In the genomic region with DNA sequence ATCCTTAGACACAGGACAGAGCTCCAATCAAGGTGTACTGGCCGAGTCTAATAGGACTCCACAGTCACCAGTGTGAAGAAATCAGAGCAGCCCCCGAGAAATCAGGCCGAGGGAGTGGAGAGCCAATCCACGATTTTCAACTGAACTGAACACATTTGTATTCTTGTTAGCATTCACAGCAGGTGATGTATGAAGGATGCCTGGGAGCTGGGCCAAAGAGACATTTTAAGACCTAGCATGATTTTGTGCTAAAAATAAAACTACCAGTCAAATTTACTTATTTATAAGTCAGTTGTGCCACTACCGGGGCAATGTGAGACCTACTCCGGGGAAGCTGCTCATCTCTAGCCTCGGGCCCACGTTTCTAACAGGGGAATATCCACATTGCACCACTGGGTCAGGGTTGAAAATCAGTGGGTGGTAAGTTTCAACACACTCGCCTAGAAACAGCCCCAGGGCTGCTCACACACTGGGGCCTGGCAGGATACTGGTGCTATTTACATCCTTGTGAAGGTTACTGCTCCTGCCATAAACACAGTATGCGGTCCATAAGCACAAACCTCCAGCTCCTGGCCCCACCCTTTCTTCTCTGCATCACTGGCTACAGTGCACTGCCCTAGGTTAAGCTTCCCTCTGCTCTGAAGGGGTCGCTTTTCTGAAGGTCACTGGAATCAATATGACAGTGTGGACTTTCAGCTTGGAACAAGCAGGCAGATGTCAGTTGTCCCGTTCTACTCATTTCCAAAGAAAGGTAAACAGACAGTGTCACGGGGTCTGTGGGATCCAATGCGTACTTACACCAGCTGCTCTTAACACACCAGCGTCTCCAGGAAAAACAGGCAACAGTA, we compare ENCODE assay signal across 8 mouse cellular contexts.
DNase-seq lines count a peak whose midpoint lies in the region; ATAC-seq and TF ChIP-seq lines count a peak whose summit lies in the region.

No protein-coding gene starts in this region.

- H3K79me2 ChIP-seq in liver, adult 2 months (ENCODE audit: control insufficient read depth, insufficient read depth, low read length) = no peaks in the 10 kb centered on the region

- no peaks in the 10 kb centered on the region for H3K9me3 ChIP-seq in intestine, embryonic 15.5 days

- 0 out of 2 replicates have a peak, but pooled peaks cover 4% of the 10 kb centered on the region for H3K4me1 ChIP-seq in intestine, embryonic 15.5 days (replicated peaks)
- peaks cover 29% of the 10 kb centered on the region for H3K4me1 ChIP-seq in liver, adult 2 months (ENCODE audit: control insufficient read depth, insufficient read depth, low read length)

- peak; percentile 67 for ATAC-seq in intestine, embryonic 15.5 days

- 0 out of 2 replicates have a peak overlapping the region, but pooled peaks have one; percentile 3 for H3K4me2 ChIP-seq in intestine, embryonic 15.5 days (replicated peaks)

- no peaks in the 10 kb centered on the region for H3K36me3 ChIP-seq in intestine, embryonic 15.5 days
- no peaks in the 10 kb centered on the region for H3K36me3 ChIP-seq in liver, adult 2 months (ENCODE audit: control insufficient read depth, insufficient read depth, low read length)

- no peak for TF ChIP-seq POLR2A in liver, adult 2 months (IDR thresholded peaks at IDR 0.05; ENCODE audit: extremely low read depth, insufficient read depth, low read length)

- no peak overlapping the region for H3K4me3 ChIP-seq in layer of hippocampus, adult 2 months
- no peak overlapping the region for H3K4me3 ChIP-seq in intestine, embryonic 15.5 days (replicated peaks)
- H3K4me3 ChIP-seq in liver, adult 2 months (ENCODE audit: insufficient read depth, low read depth, low read length) = no peak overlapping the region

- TF ChIP-seq CTCF in layer of hippocampus, adult 2 months (conservative IDR thresholded peaks at IDR 0.05) = no peak
- no peak for TF ChIP-seq CTCF in liver, adult 2 months (IDR thresholded peaks at IDR 0.05; ENCODE audit: low read depth, low read length)

- no peak overlapping the region for H3K9ac ChIP-seq in intestine, embryonic 15.5 days
- H3K9ac ChIP-seq in liver, adult 2 months (ENCODE audit: low read depth, low read length) = peak overlapping the region; percentile 39

- H3K27ac ChIP-seq in layer of hippocampus, adult 2 months = peak overlapping the region; percentile 23; the same call in 1 of the 2 replicates
- H3K27ac ChIP-seq in intestine, embryonic 15.5 days = no peak overlapping the region
- peak overlapping the region; percentile 96 for H3K27ac ChIP-seq in liver, adult 2 months (replicated peaks; ENCODE audit: insufficient read depth, low read depth, low read length)

- no peaks in the 10 kb centered on the region for H3K27me3 ChIP-seq in intestine, embryonic 15.5 days (replicated peaks)
- H3K27me3 ChIP-seq in liver, adult 2 months (ENCODE audit: control insufficient read depth, insufficient read depth, low read length) = no peaks in the 10 kb centered on the region

- DNase-seq in layer of hippocampus, adult 2 months (ENCODE audit: low spot score in 2 of 2) = peak in 1 of 2 experiments; percentile 25
- no peak for DNase-seq in layer of hippocampus, postnatal 25 days (ENCODE audit: extremely low spot score in 1 of 2, low spot score in 1 of 2)
- peak; percentile 66 for DNase-seq in cerebellum, adult 9-10 months
- peak; percentile 99 for DNase-seq in liver, adult 2 months (ENCODE audit: extremely low read depth, low read depth, low spot score)
- DNase-seq in right cerebral cortex, postnatal 14 days = peak; percentile 44
- DNase-seq in urinary bladder, postnatal 36 days (ENCODE audit: low spot score in 2 of 2) = no peak
- no peak for DNase-seq in gastrocnemius, postnatal 25 days

- WGBS in intestine, embryonic 15.5 days = 32% methylated on average over 15 of the region's 15 CpGs
- WGBS in liver, adult 2 months = 18% methylated on average over 15 of the region's 15 CpGs

Comparison
In these comparisons a context has a peak if more than half of its experiments do, and no peak if none do; other contexts are left out.
1. DNase-seq: peak in cerebellum, adult 9-10 months (single experiment), liver, adult 2 months (single experiment) and right cerebral cortex, postnatal 14 days (single experiment); none in layer of hippocampus, postnatal 25 days (0 of 2), urinary bladder, postnatal 36 days (0 of 2) and gastrocnemius, postnatal 25 days (single experiment).